Mouse (Mus musculus) hindbrain, embryonic 15.5 days (tissue): ENCODE data around the gene Plin1. TPM values are rescaled to one million over a fixed set of nuclear protein-coding genes. Genes with fewer than 3 reads are reported as not detected.

Source experiments
- ATAC-seq: fragments of 200-750 bp; cut with Nextera tagmentation; 2 replicates; pipeline ENCODE4 v1.8.0; 2017; ENCODE audit warnings: low read depth, moderate number of reproducible peaks, moderate TSS enrichment; ENCODE audit not compliant: low FRiP score
- H3K27ac ChIP-seq: fragments of 300-500 bp; sonication (generic); replicated peaks from 2 replicates; pipeline ENCODE4 v1.5.1; 2015; ENCODE audit warnings: mild to moderate bottlenecking, inconsistent platforms
- H3K27me3 ChIP-seq: fragments of 300-500 bp; sonication (generic); 2 replicates; pipeline ENCODE4 v1.6.1; 2015; ENCODE audit warnings: control low read depth, inconsistent platforms
- H3K36me3 ChIP-seq: fragments of 300-500 bp; sonication (generic); 2 replicates; pipeline ENCODE4 v1.6.1; 2015; ENCODE audit warnings: control low read depth, inconsistent platforms
- H3K4me1 ChIP-seq: fragments of 300-500 bp; sonication (generic); replicated peaks from 2 replicates; pipeline ENCODE4 v1.6.1; 2015; ENCODE audit warnings: control low read depth, inconsistent platforms
- H3K4me2 ChIP-seq: fragments of 300-500 bp; sonication (generic); 2 replicates; pipeline ENCODE4 v1.6.1; 2015; ENCODE audit warnings: moderate library complexity, mild to moderate bottlenecking, inconsistent platforms
- H3K4me3 ChIP-seq: fragments of 300-500 bp; sonication (generic); 2 replicates; pipeline ENCODE4 v1.5.1; 2015; ENCODE audit warnings: mild to moderate bottlenecking, inconsistent platforms
- H3K9ac ChIP-seq: fragments of 300-500 bp; sonication (generic); 2 replicates; pipeline ENCODE4 v1.6.1; 2015; ENCODE audit warnings: inconsistent platforms
- H3K9me3 ChIP-seq: fragments of 300-500 bp; sonication (generic); 2 replicates; pipeline ENCODE4 v1.6.1; 2016; ENCODE audit warnings: control low read depth, inconsistent platforms
- WGBS: fragments of 180-500 bp; shearing (Covaris S2); methylation state at CpG from one replicate; pipeline ENCODE4 v1.1.7; 2015; 5-methylcytosine and 5-hydroxymethylcytosine counted together
- polyA plus RNA-seq: library from polyadenylated mRNA; unstranded; fragments of >200 nt; fragmentation: Nextera tagmentation; extraction: Ambion mirVana; gene quantifications from 2 replicates; pipeline ENCODE4 v1.2.1, GENCODE M21; 2015

Plin1 gene
- polyA plus RNA-seq, 1 experiment from 2014 or later: 1.3 TPM

- H3K9ac ChIP-seq: no peak overlapping the region
- H3K9me3 ChIP-seq: no peaks in the 10 kb centered on the region
- ATAC-seq: no peak
- WGBS: 48% methylated on average over 2 of the region's 2 CpGs
- no peaks in the 10 kb centered on the region for H3K27me3 ChIP-seq
- H3K36me3 ChIP-seq: no peaks in the 10 kb centered on the region
- no peak overlapping the region for H3K4me3 ChIP-seq
- no peaks in the 10 kb centered on the region for H3K4me1 ChIP-seq
- H3K4me2 ChIP-seq: no peak overlapping the region
- no peak overlapping the region for H3K27ac ChIP-seq
Observed at GRCm38 (mm10) chr7:79756334-79756733, 23.6 kb upstream of the Plin1 start.

- no peak overlapping the region for H3K4me3 ChIP-seq
- H3K9ac ChIP-seq: no peak overlapping the region
- peaks cover 3% of the 10 kb centered on the region; the same call in 1 of the 2 replicates for H3K27me3 ChIP-seq
- H3K4me1 ChIP-seq: no peaks in the 10 kb centered on the region
- H3K9me3 ChIP-seq: no peaks in the 10 kb centered on the region
- no peaks in the 10 kb centered on the region for H3K36me3 ChIP-seq
- WGBS: 84% methylated on average over 6 of the region's 6 CpGs
- ATAC-seq: no peak
- no peak overlapping the region for H3K4me2 ChIP-seq
- H3K27ac ChIP-seq: no peak overlapping the region
Observed at GRCm38 (mm10) chr7:79749511-79749910, 16.8 kb upstream of the Plin1 start.

DNA sequence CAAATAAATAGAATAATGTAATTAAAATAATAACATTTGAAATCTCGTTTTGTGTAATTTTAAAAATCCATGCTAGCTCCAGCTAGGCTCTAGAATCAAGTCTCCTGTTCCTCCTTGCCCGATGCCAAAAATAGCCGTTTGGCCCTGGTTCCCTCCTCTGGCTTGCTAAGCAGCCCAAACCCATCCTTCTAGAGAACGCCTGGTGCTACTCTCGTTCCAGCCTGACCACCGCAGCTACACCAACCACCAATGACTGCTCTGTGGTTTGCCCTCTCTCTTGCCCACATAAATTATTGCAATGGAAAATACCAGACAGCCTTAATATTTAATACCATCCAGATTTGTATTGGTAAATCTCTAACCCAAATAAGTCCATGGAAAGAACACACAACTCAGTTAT lies 15.0 kb upstream of the Plin1 start:
- Histone ChIP-seq H3K9me3 (no peaks in the 10 kb centered on the region), H3K27ac (no peak overlapping the region), H3K36me3 (no peaks in the 10 kb centered on the region), H3K27me3 (peaks cover 3% of the 10 kb centered on the region; the same call in 1 of the 2 replicates), H3K4me2 (no peak overlapping the region), H3K4me3 (no peak overlapping the region), H3K9ac (no peak overlapping the region), H3K4me1 (peaks cover 8% of the 10 kb centered on the region)
- 85% methylated on average over 6 of the region's 6 CpGs for WGBS
- ATAC-seq: no peak

DNA sequence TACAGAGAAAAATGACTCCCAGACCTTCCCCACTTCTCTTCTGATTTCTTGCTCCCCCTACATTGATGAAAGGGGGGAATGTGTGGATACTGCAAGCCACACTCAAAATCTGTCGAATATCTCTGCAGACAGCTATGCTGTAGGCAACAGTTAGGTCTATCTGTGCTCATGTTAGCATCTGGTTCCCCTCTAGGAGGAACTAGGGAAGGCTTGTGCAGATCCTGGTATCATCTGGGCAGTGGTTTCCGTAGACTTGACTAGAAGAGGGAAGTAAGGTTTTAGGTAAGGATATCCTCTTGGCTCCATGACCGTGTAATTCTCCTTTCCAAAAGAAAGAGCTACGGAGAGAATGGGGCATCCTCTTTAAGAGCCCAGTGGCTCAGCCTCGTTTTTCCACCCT lies 11.9 kb upstream of the Plin1 start:
- WGBS: 76% methylated on average over 5 of the region's 5 CpGs
- Histone ChIP-seq H3K9ac (no peak overlapping the region), H3K9me3 (no peaks in the 10 kb centered on the region), H3K36me3 (no peaks in the 10 kb centered on the region), H3K27ac (no peak overlapping the region), H3K4me2 (no peak overlapping the region), H3K4me3 (no peak overlapping the region), H3K27me3 (peaks cover 3% of the 10 kb centered on the region; the same call in 1 of the 2 replicates), H3K4me1 (peaks cover 12% of the 10 kb centered on the region)
- ATAC-seq: no peak

- Histone ChIP-seq H3K27ac (no peak overlapping the region), H3K9ac (no peak overlapping the region), H3K27me3 (peaks cover 3% of the 10 kb centered on the region; the same call in 1 of the 2 replicates), H3K9me3 (no peaks in the 10 kb centered on the region), H3K36me3 (no peaks in the 10 kb centered on the region), H3K4me3 (no peak overlapping the region), H3K4me1 (peaks cover 12% of the 10 kb centered on the region), H3K4me2 (no peak overlapping the region)
- WGBS: 94% methylated on average over 9 of the region's 9 CpGs
- no peak for ATAC-seq
Observed at GRCm38 (mm10) chr7:79744051-79744450, 11.3 kb upstream of the Plin1 start.

GRCm38 (mm10) chr7:79742659-79743536 lies 10.2 kb upstream of the Plin1 start, which contains the start of the genes Pex11a and Wdr93:
Gene Pex11a (minus strand): TSS chr7:79743131.
Gene Wdr93 (plus strand): TSS chr7:79743163.
- 2% methylated on average over 46 of the region's 46 CpGs for whole genome bisulfite sequencing

DNA sequence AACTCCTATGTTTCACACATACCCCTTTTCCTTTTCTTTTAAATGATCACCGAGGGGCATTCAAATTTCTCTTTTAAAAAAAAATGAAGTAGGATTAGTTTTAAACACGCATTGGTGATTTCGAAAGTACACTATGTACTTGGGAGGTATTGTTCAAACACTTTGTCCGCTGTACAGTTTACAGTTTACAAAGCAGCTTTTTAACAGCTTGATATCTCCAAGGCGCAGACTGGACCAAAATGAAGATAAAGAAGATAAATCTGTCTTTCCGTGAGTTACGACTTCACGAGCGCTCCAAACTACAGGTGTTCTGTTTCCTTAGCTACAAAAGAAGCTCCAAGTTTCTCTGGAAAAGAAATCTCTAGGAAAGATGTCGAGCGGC lies 9.6 kb upstream of the Plin1 start:
- H3K4me3 ChIP-seq: peak overlapping the region; percentile 83
- no peak for ATAC-seq
- no peaks in the 10 kb centered on the region for H3K9me3 ChIP-seq
- WGBS: 24% methylated on average over 11 of the region's 11 CpGs
- peak overlapping the region; percentile 100 for H3K4me2 ChIP-seq
- H3K4me1 ChIP-seq: peaks cover 12% of the 10 kb centered on the region
- no peaks in the 10 kb centered on the region for H3K36me3 ChIP-seq
- H3K27ac ChIP-seq: no peak overlapping the region
- peak overlapping the region; percentile 63 for H3K9ac ChIP-seq
- no peaks in the 10 kb centered on the region for H3K27me3 ChIP-seq

More at GRCm38 (mm10) chr7:79742659-79743536, 10.2 kb upstream of the Plin1 start, which contains the start of the genes Pex11a and Wdr93:
- ATAC-seq: peak; percentile 92
- Histone ChIP-seq H3K4me2 (peak within 1 kb of the TSS; percentile 100), H3K4me1 (peaks cover 12% of the 10 kb centered on the region), H3K27me3 (0 out of 2 replicates have a peak, but pooled peaks cover under 1% of the 10 kb centered on the region), H3K4me3 (peak within 1 kb of the TSS; percentile 83), H3K9ac (peak within 1 kb of the TSS; percentile 63), H3K9me3 (no peaks in the 10 kb centered on the region), H3K27ac (no peak within 1 kb of the TSS), H3K36me3 (no peaks in the 10 kb centered on the region)

DNA sequence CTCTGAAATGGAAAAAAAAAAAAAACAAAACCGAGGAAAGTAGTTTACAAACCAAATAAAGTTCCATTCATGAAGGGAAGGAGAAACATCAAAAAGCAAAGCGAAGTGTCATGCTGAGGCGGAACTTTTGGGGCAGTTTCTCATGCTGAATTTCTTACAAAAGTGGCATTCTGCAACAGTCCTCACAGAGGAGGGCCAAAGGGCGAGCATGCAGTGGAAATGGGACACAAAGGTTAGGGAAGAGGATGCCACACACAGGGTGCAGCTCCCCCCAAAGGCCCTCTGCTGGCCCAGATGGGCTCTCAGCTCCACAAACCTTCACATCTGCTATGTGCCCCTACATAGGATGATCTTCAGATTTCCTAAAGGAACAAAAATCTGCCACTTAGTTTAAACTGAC lies 7.6 kb upstream of the Plin1 start:
- H3K27ac ChIP-seq: no peak overlapping the region

DNA sequence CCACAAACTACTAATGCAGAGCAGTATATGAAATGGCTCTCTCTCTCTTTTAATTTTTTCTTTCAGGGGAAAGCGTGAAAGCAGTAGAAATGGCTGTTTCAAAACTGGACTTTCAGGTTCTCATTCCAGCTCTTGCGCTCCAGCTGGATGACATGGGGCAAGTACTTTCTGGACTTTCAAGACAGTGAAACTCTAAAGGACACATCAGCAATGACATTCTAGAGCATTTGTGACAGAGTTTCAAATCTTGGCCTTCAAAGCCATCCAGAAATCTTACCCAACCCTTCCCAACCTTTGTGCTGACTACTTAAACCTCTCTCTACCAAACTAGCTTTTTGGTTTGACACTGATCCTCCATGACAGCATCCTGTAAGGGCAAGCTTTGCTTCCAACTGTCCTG lies 6.2 kb upstream of the Plin1 start:
- peaks cover 12% of the 10 kb centered on the region for H3K4me1 ChIP-seq
- H3K9me3 ChIP-seq: no peaks in the 10 kb centered on the region
- H3K9ac ChIP-seq: no peak overlapping the region
- no peak overlapping the region for H3K27ac ChIP-seq
- H3K27me3 ChIP-seq: no peaks in the 10 kb centered on the region
- no peak overlapping the region for H3K4me3 ChIP-seq
- no peak overlapping the region for H3K4me2 ChIP-seq
- no peak for ATAC-seq
- WGBS: 99% methylated on average over 2 of the region's 2 CpGs
- H3K36me3 ChIP-seq: no peaks in the 10 kb centered on the region

More for the DNA sequence above, 7.6 kb upstream of the Plin1 start:
- H3K4me3 ChIP-seq: no peak overlapping the region
- H3K4me2 ChIP-seq: no peak overlapping the region
- H3K4me1 ChIP-seq: peaks cover 12% of the 10 kb centered on the region
- ATAC-seq: no peak
- H3K9ac ChIP-seq: no peak overlapping the region
- no peaks in the 10 kb centered on the region for H3K9me3 ChIP-seq
- no peaks in the 10 kb centered on the region for H3K27me3 ChIP-seq
- no peaks in the 10 kb centered on the region for H3K36me3 ChIP-seq
- 85% methylated on average over 4 of the region's 4 CpGs for WGBS

DNA sequence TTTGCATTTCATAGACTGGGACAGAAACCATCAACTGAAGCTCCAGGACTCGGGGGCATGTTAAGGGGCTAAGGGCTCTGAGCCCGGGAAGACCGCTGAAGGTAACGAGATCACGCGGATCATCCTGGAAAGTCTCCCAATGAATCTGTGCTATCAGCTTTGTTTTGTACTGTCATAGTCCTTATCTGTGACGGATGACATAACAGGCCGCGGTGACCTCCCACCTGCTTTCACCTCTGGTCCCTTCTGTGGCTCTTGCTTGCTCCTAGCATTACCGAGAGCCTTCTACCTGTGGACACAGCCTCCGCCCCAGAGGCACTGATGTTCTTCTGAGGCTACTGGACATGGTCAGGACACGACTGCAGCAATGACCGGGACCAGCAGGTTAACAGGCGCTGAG lies 3.8 kb upstream of the Plin1 start:
- Histone ChIP-seq H3K27me3 (no peaks in the 10 kb centered on the region), H3K4me1 (no peaks in the 10 kb centered on the region), H3K4me3 (no peak overlapping the region), H3K9me3 (no peaks in the 10 kb centered on the region), H3K9ac (no peak overlapping the region), H3K4me2 (no peak overlapping the region), H3K27ac (no peak overlapping the region), H3K36me3 (no peaks in the 10 kb centered on the region)
- WGBS: 93% methylated on average over 14 of the region's 14 CpGs
- no peak for ATAC-seq

- ATAC-seq: no peak
- H3K4me2 ChIP-seq: no peak overlapping the region
- no peak overlapping the region for H3K9ac ChIP-seq
- no peaks in the 10 kb centered on the region for H3K36me3 ChIP-seq
- H3K9me3 ChIP-seq: no peaks in the 10 kb centered on the region
- 84% methylated on average over 8 of the region's 8 CpGs for WGBS
- no peaks in the 10 kb centered on the region for H3K4me1 ChIP-seq
- H3K27ac ChIP-seq: no peak overlapping the region
- H3K27me3 ChIP-seq: no peaks in the 10 kb centered on the region
- no peak overlapping the region for H3K4me3 ChIP-seq
Observed at GRCm38 (mm10) chr7:79734563-79734962, 1.9 kb upstream of the Plin1 start.

DNA sequence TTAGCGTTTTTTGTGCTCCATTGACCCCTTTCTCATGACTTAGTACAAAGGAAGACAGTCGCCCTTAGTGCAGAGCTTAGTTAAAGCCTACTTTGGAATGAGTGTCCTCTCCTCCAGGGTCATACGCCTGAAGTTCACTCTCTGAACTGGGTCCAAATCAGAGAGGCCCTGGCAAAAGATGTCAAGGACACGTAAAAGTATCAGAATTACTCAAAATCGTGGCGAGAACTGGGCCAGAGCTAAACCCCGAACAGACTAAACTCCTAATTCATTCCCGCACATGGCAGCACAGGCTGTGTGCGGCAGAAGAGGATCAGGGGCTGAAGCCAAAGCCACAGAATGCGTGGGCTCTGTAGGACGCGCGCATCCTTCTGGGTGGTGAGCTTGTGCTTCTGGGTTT lies 1.3 kb downstream of the Plin1 start:
- Histone ChIP-seq H3K4me2 (no peak overlapping the region), H3K36me3 (no peaks in the 10 kb centered on the region), H3K27ac (no peak overlapping the region), H3K9ac (no peak overlapping the region), H3K4me3 (no peak overlapping the region), H3K4me1 (no peaks in the 10 kb centered on the region), H3K9me3 (no peaks in the 10 kb centered on the region), H3K27me3 (no peaks in the 10 kb centered on the region)
- 77% methylated on average over 13 of the region's 13 CpGs for WGBS
- no peak for ATAC-seq
